Mouse (Mus musculus): ENCODE measurements around the gene Esp24. TPM values are rescaled to one million over a fixed set of nuclear protein-coding genes. Genes with fewer than 3 reads are reported as not detected.
"Not testable (repeated sequence)": the region's sequence is repeated elsewhere in the genome, so short reads cannot be mapped to it uniquely, and the experiment has no call there.

Gene Esp24
- not detected for total RNA-seq (2021)

- intact Hi-C loops (cut with DNase I); DNase-seq (ENCODE audit: low spot score): not testable (repeated sequence)
Observed at GRCm38 (mm10) chr17:39036395-39036794, at the start of gene Esp24. Gene Esp24 (plus strand): TSS chr17:39036695.

- DNase-seq (ENCODE audit: low spot score): no peak
- intact Hi-C loops (cut with DNase I): no loop called here
Observed at GRCm38 (mm10) chr17:39009846-39010245, 26.6 kb upstream of the Esp24 start.

- no peak for DNase-seq (ENCODE audit: low spot score)
Observed at GRCm38 (mm10) chr17:39010675-39011638, 25.5 kb upstream of the Esp24 start.

GRCm38 (mm10) chr17:39017184-39017583 lies 19.3 kb upstream of the Esp24 start:
- no peak for DNase-seq (ENCODE audit: low spot score)
- intact Hi-C loops (cut with DNase I): no loop called here

More at GRCm38 (mm10) chr17:39010675-39011638, 25.5 kb upstream of the Esp24 start:
- intact Hi-C loops (cut with DNase I): no loop called here

- DNase-seq (ENCODE audit: low spot score): no peak
- intact Hi-C loops (cut with DNase I): no loop called here
Observed at GRCm38 (mm10) chr17:39043241-39043640, 6.7 kb downstream of the Esp24 start, which contains the start of gene Gm21903. Gene Gm21903 (minus strand): TSS chr17:39043341.

GRCm38 (mm10) chr17:39063641-39064040 lies 27.1 kb downstream of the Esp24 start:
- intact Hi-C loops (cut with DNase I): no loop called here
- no peak for DNase-seq (ENCODE audit: low spot score)

GRCm38 (mm10) chr17:39076937-39077336 lies 40.4 kb downstream of the Esp24 start, which contains the start of gene Esp23:
Gene Esp23 (minus strand): TSS chr17:39077037.
- intact Hi-C loops (cut with DNase I): no loop called here
- no peak for DNase-seq (ENCODE audit: low spot score)

Other genes with a start within 250 kb of the Esp24 start
- not detected for gene Gm21903, start 6.6 kb downstream of the Esp24 start, total RNA-seq (2021)
- not detected for gene Esp23, start 40.3 kb downstream of the Esp24 start, total RNA-seq (2021)
- not detected for gene Esp22, start 58.6 kb downstream of the Esp24 start, total RNA-seq (2021)

All from heart, postnatal 25 days (tissue).